Mouse (Mus musculus) hindbrain, embryonic 14.5 days (tissue): ENCODE measurements around the gene Usp53. TPM values are rescaled to one million over a fixed set of nuclear protein-coding genes. Genes with fewer than 3 reads are reported as not detected.
A peak's percentile ranks its signal among the peaks of the same experiment; 100 is the strongest.
"Not testable (repeated sequence)": the region's sequence is repeated elsewhere in the genome, so short reads cannot be mapped to it uniquely, and the experiment has no call there.

Experiments
- ATAC-seq: fragments of 200-750 bp; cut with Nextera tagmentation; 2 replicates; pipeline ENCODE4 v1.8.0; 2017; ENCODE audit warnings: moderate number of reproducible peaks, mild to moderate bottlenecking, moderate TSS enrichment, moderate library complexity; ENCODE audit not compliant: low FRiP score
- DNase-seq: peaks from one replicate; pipeline ENCODE4 v3.0.0-alpha.2; 2015; ENCODE audit warnings: low spot score
- H3K27ac ChIP-seq: fragments of 300-500 bp; sonication (generic); 2 replicates; pipeline ENCODE4 v1.5.1; 2014; ENCODE audit warnings: mild to moderate bottlenecking, moderate library complexity
- H3K27me3 ChIP-seq: fragments of 300-500 bp; sonication (generic); 2 replicates; pipeline ENCODE4 v1.6.1; 2014; ENCODE audit warnings: mild to moderate bottlenecking, low read length, mixed read lengths; ENCODE audit not compliant: control insufficient read depth, insufficient read depth
- H3K36me3 ChIP-seq: fragments of 300-500 bp; sonication (generic); replicated peaks from 2 replicates; pipeline ENCODE4 v1.6.1; 2014; ENCODE audit not compliant: control insufficient read depth, insufficient read depth
- H3K4me1 ChIP-seq: fragments of 300-500 bp; sonication (generic); replicated peaks from 2 replicates; pipeline ENCODE4 v1.6.1; 2014; ENCODE audit warnings: antibody characterized with exemption, low read length, mixed read lengths; ENCODE audit not compliant: control insufficient read depth, insufficient read depth
- H3K4me2 ChIP-seq: fragments of 300-500 bp; sonication (generic); replicated peaks from 2 replicates; pipeline ENCODE4 v1.6.1; 2014; ENCODE audit warnings: mild to moderate bottlenecking, moderate library complexity
- H3K4me3 ChIP-seq: fragments of 300-500 bp; sonication (generic); replicated peaks from 2 replicates; pipeline ENCODE4 v1.5.1; 2014; ENCODE audit warnings: mild to moderate bottlenecking, low read length
- H3K9ac ChIP-seq: fragments of 300-500 bp; sonication (generic); 2 replicates; pipeline ENCODE4 v1.6.1; 2014
- H3K9me3 ChIP-seq: fragments of 300-500 bp; sonication (generic); 2 replicates; pipeline ENCODE4 v1.6.1; 2016; ENCODE audit warnings: low read length; ENCODE audit not compliant: control insufficient read depth
- WGBS: fragments of 180-500 bp; shearing (Covaris S2); extraction: QIAGEN DNeasy Blood & Tissue Kit; methylation state at CpG from one replicate; pipeline ENCODE4 v1.1.7; 2014; 5-methylcytosine and 5-hydroxymethylcytosine counted together
- polyA plus RNA-seq: library from polyadenylated mRNA; unstranded; fragments of >200 nt; fragmentation: Nextera tagmentation; extraction: Ambion mirVana; gene quantifications from 2 replicates; pipeline ENCODE4 v1.2.1, GENCODE M21; 2014

Usp53 gene
- polyA plus RNA-seq, 1 experiment from 2014 or later: 11.5 TPM

DNA sequence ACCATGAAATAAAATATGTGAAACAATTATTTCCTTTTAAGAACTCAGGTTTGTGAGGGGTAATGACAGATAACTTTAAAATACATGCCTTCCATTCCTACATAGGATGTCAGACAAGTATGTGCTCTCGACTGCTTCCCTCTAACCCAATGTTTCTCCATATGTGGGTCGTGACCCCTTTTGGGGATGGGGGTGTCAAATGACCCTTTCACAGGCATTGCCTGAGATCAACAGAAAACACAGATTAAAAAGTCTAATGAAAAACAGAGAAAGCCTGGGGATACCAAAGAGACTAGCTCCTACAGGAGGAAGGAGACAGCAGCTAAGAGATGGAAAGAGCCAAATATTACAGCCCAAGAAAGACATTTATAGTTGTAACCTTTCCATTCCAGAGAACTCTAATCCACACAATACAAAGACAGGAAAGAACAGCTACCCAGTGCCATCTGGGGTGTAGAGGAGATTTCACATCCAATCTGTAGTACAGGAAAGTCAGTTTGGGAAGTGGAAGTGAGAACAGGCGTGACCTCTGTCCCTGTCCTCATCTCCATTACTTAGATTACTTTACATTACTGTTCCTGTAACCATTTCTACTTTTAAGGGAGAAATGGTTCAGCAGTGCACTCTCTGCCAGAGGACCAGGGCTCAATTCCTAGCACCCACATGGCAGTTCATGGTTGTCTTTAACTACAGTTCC, 12.0 kb downstream of the Usp53 start:
- H3K4me2 ChIP-seq: no peak overlapping the region
- H3K9me3 ChIP-seq: no peaks in the 10 kb centered on the region
- no peak overlapping the region for H3K4me3 ChIP-seq
- DNase-seq: no peak
- no peaks in the 10 kb centered on the region; the same call in 1 of the 2 replicates for H3K36me3 ChIP-seq
- no peaks in the 10 kb centered on the region; the same call in 1 of the 2 replicates for H3K4me1 ChIP-seq
- no peak for ATAC-seq
- WGBS: 75% methylated on average over 3 of the region's 3 CpGs
- no peak overlapping the region for H3K9ac ChIP-seq
- no peaks in the 10 kb centered on the region for H3K27me3 ChIP-seq
- H3K27ac ChIP-seq: no peak overlapping the region

DNA sequence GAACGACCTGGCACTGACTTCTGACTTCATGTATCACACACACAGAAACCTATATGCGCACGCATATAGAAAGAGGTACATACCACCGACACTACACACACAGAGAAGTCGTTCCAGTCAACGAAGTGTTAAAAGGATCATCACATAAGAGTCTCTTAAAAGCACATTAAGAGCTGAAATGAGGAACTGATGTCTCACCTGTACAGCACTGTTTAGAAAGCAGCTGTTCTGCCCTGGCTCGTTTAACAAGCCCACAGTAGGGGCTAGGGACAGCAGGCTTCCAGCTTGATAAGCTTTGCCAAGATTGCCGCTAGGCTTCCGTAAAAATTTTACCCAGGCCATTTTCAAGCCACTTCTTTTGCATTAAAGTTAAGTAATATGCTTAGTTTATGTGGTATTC, 15.9 kb downstream of the Usp53 start:
- no peak for ATAC-seq
- no peaks in the 10 kb centered on the region; the same call in 1 of the 2 replicates for H3K36me3 ChIP-seq
- no peak overlapping the region for H3K27ac ChIP-seq
- no peak overlapping the region for H3K9ac ChIP-seq
- H3K4me1 ChIP-seq: no peaks in the 10 kb centered on the region
- no peaks in the 10 kb centered on the region for H3K9me3 ChIP-seq
- H3K4me2 ChIP-seq: no peak overlapping the region
- no peaks in the 10 kb centered on the region for H3K27me3 ChIP-seq
- WGBS: 93% methylated on average over 9 of the region's 9 CpGs
- no peak for DNase-seq
- no peak overlapping the region for H3K4me3 ChIP-seq

- no peak for ATAC-seq
- Histone ChIP-seq H3K27me3 (no peaks in the 10 kb centered on the region), H3K9ac (no peak overlapping the region), H3K4me1 (no peaks in the 10 kb centered on the region), H3K4me3 (no peak overlapping the region), H3K27ac (no peak overlapping the region), H3K4me2 (no peak overlapping the region), H3K9me3 (no peaks in the 10 kb centered on the region), H3K36me3 (peaks cover 7% of the 10 kb centered on the region)
- no peak for DNase-seq
- 89% methylated on average over 5 of the region's 5 CpGs for WGBS
Measured at GRCm38 (mm10) chr3:122964301-122964700, 20.0 kb downstream of the Usp53 start.

- 98% methylated on average over 2 of the region's 2 CpGs for WGBS
- H3K9ac ChIP-seq: no peak overlapping the region
- no peak overlapping the region for H3K4me2 ChIP-seq
- no peak overlapping the region for H3K4me3 ChIP-seq
- H3K27me3 ChIP-seq: no peaks in the 10 kb centered on the region
- no peaks in the 10 kb centered on the region for H3K9me3 ChIP-seq
- peaks cover 35% of the 10 kb centered on the region for H3K36me3 ChIP-seq
- H3K27ac ChIP-seq: no peak overlapping the region
- no peak for DNase-seq
- H3K4me1 ChIP-seq: no peaks in the 10 kb centered on the region
- no peak for ATAC-seq
Measured at GRCm38 (mm10) chr3:122950129-122950528, 34.2 kb downstream of the Usp53 start.

- 76% methylated on average over 6 of the region's 6 CpGs for WGBS
- peaks cover 9% of the 10 kb centered on the region; the same call in 1 of the 2 replicates for H3K36me3 ChIP-seq
Measured at GRCm38 (mm10) chr3:122943387-122943890, 40.9 kb downstream of the Usp53 start.

DNA sequence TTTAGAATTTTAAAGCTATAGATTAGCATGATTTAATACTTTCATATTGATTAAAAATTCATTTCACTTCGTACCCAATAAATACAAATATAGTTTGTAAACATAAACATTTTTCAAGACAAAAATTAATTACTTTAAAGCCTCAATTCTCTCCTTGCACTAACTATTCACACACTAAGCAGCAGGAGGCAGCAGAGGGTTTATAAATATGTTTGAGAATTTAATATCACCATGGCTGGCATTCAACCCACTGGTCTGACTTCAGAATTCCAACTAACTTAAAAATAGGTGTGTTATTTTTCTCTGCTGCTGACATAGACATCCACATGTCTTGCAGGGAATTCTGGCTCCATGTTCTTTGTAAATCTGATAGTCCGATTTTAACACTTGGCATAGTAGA, 45.1 kb downstream of the Usp53 start:
- Histone ChIP-seq H3K36me3 (peaks cover 7% of the 10 kb centered on the region; the same call in 1 of the 2 replicates), H3K4me1 (no peaks in the 10 kb centered on the region), H3K4me3 (no peak overlapping the region), H3K27me3 (no peaks in the 10 kb centered on the region), H3K9me3 (no peaks in the 10 kb centered on the region), H3K4me2 (no peak overlapping the region), H3K9ac (no peak overlapping the region), H3K27ac (no peak overlapping the region)
- ATAC-seq (no peak), DNase-seq (peak; percentile 70)
- 86% methylated on average over 2 of the region's 2 CpGs for WGBS

More at GRCm38 (mm10) chr3:122943387-122943890, 40.9 kb downstream of the Usp53 start:
- Histone ChIP-seq H3K27ac (no peak overlapping the region), H3K27me3 (no peaks in the 10 kb centered on the region), H3K9ac (no peak overlapping the region), H3K4me3 (no peak overlapping the region), H3K4me2 (no peak overlapping the region), H3K9me3 (no peaks in the 10 kb centered on the region), H3K4me1 (no peaks in the 10 kb centered on the region)
- DNase-seq (no peak), ATAC-seq (no peak)

DNA sequence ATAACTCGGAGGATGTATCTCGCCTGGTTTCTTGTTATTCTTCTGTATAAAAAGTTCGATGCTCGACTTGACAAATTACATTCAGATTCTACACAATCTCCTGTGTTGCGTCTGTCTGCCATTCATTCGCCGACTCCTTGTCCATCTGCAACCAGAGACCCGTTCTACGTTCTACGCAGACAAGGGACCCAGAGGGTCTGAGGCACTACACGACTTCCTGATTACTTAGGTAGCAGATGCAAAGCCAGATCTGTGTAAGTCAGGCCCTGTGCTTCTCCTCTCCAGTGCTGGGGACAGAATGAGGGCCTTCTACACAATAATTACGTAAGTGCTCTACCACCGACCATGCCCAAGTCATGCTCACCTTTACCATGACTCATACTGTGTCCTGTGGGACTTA, 47.1 kb downstream of the Usp53 start:
- H3K27me3 ChIP-seq, DNase-seq, H3K9me3 ChIP-seq, ATAC-seq, H3K4me3 ChIP-seq, H3K4me2 ChIP-seq, H3K4me1 ChIP-seq, H3K9ac ChIP-seq, H3K27ac ChIP-seq: not testable (repeated sequence)
- 82% methylated on average over 13 of the region's 13 CpGs for WGBS
- peaks cover 11% of the 10 kb centered on the region; the same call in 1 of the 2 replicates for H3K36me3 ChIP-seq

DNA sequence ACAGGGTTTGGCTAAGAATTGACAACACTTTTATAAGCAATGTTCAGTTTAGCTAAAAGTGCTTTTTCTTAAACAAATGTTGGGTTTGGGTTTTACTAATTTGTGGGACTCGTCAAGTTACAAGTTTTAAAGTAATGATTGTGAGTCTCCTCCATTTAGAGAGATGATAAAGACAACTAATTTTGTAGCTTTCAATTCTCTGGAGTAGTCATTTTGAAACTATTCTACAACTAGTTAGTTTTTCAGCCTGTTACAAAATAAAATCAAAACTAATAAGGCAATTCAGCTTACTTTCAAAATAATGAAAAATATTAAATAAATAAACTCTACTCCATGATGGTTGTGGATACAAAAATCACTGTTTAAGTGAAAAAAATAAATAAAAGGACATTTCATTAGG, 51.8 kb downstream of the Usp53 start:
- whole genome bisulfite sequencing: 98% methylated on average over 1 of the region's 1 CpGs
- ATAC-seq (no peak), DNase-seq (no peak)
- no peaks in the 10 kb centered on the region for H3K4me1 ChIP-seq
- H3K4me3 ChIP-seq: no peak overlapping the region
- no peak overlapping the region for H3K4me2 ChIP-seq
- peaks cover 14% of the 10 kb centered on the region for H3K36me3 ChIP-seq
- no peak overlapping the region for H3K9ac ChIP-seq
- H3K27me3 ChIP-seq: no peaks in the 10 kb centered on the region
- no peaks in the 10 kb centered on the region for H3K9me3 ChIP-seq
- no peak overlapping the region for H3K27ac ChIP-seq

- DNase-seq: no peak
- Histone ChIP-seq H3K4me1 (peaks cover 10% of the 10 kb centered on the region), H3K9me3 (no peaks in the 10 kb centered on the region), H3K27ac (no peak overlapping the region), H3K27me3 (no peaks in the 10 kb centered on the region), H3K9ac (no peak overlapping the region), H3K4me2 (no peak overlapping the region), H3K36me3 (peaks cover 9% of the 10 kb centered on the region; the same call in 1 of the 2 replicates), H3K4me3 (no peak overlapping the region)
- 91% methylated on average over 6 of the region's 6 CpGs for WGBS
- no peak for ATAC-seq
Measured at GRCm38 (mm10) chr3:122929723-122930122, 54.6 kb downstream of the Usp53 start.
